Comparison of ENCODE assay signal across 23 mouse cellular contexts in genomic region chr5:119204736-119205135, GRCm38 (mm10).
DNase-seq lines count a peak whose midpoint lies in the region; ATAC-seq and TF ChIP-seq lines count a peak whose summit lies in the region.
"Had no signal": no experiment of that assay in that cellular context is flagged by ENCODE, and none has a peak within 500 bp of the region (broad histone marks: within the 10 kb centered on the region; RNA-seq: fewer than 3 reads in every experiment).

No protein-coding gene starts in this region.

- no peak overlapping the region for H3K9ac ChIP-seq in hindbrain, postnatal 0 days (replicated peaks; ENCODE audit: low read length)
- H3K9ac ChIP-seq in hindbrain, embryonic 11.5 days (ENCODE audit: low read depth, low read length), result no peak overlapping the region
- no peak overlapping the region for H3K9ac ChIP-seq in midbrain, postnatal 0 days (replicated peaks; ENCODE audit: low read length, poor library complexity, severe bottlenecking)
- no peak overlapping the region for H3K9ac ChIP-seq in midbrain, embryonic 15.5 days
- H3K9ac ChIP-seq: forebrain, embryonic 15.5 days; heart, embryonic 15.5 days; hindbrain, embryonic 14.5 days; intestine, embryonic 15.5 days had no signal

- DNase-seq in adrenal gland, postnatal 14 days, result peak; percentile 46
- no peak for DNase-seq in adrenal gland, adult 18-20 months (ENCODE audit: low spot score in 2 of 2)
- DNase-seq in hindbrain, postnatal 0 days (ENCODE audit: low spot score), result peak; percentile 51
- no peak for DNase-seq in hindbrain, embryonic 11.5 days (ENCODE audit: low spot score)
- peak; percentile 11 for DNase-seq in midbrain, postnatal 0 days (ENCODE audit: low spot score)
- DNase-seq in adrenal gland, postnatal 36 days, result peak; percentile 24 to 50
- DNase-seq: gastrocnemius, postnatal 14 days; heart, adult 2 months; heart, postnatal 36 days; kidney, adult 8-10 months; kidney, postnatal 10 days; retina, postnatal 1 day; right cerebral cortex, postnatal 25 days; spleen, adult 18-20 months had no signal

- 58% methylated on average over 2 of the region's 2 CpGs for WGBS in hindbrain, postnatal 0 days
- WGBS in hindbrain, embryonic 11.5 days, result 65% methylated on average over 2 of the region's 2 CpGs
- 76% methylated on average over 2 of the region's 2 CpGs for WGBS in midbrain, postnatal 0 days
- WGBS in midbrain, embryonic 15.5 days, result 76% methylated on average over 2 of the region's 2 CpGs

- H3K36me3 ChIP-seq in hindbrain, postnatal 0 days (ENCODE audit: insufficient read depth, low read length), result no peaks in the 10 kb centered on the region
- no peaks in the 10 kb centered on the region for H3K36me3 ChIP-seq in hindbrain, embryonic 11.5 days (ENCODE audit: control insufficient read depth, insufficient read depth, low read length)
- no peaks in the 10 kb centered on the region for H3K36me3 ChIP-seq in midbrain, postnatal 0 days (ENCODE audit: insufficient read depth, low read length)
- H3K36me3 ChIP-seq in midbrain, embryonic 15.5 days (replicated peaks), result no peaks in the 10 kb centered on the region
- H3K36me3 ChIP-seq: embryonic facial prominence, embryonic 10.5 days; forebrain, embryonic 15.5 days; heart, embryonic 15.5 days; intestine, embryonic 15.5 days; midbrain, embryonic 10.5 days had no signal

- no peak for ATAC-seq in hindbrain, postnatal 0 days
- ATAC-seq in hindbrain, embryonic 11.5 days (ENCODE audit: low FRiP score), result no peak
- no peak for ATAC-seq in midbrain, postnatal 0 days (ENCODE audit: low FRiP score)
- no peak for ATAC-seq in midbrain, embryonic 15.5 days (replicated peaks)
- ATAC-seq: CD4-positive, CD25-positive, alpha-beta regulatory T cell, adult 4 months; forebrain, embryonic 15.5 days; intestine, embryonic 15.5 days; Patski had no signal

- no peaks in the 10 kb centered on the region for H3K27me3 ChIP-seq in hindbrain, postnatal 0 days (ENCODE audit: insufficient read depth, low read length)
- H3K27me3 ChIP-seq in hindbrain, embryonic 11.5 days (ENCODE audit: control insufficient read depth, insufficient read depth, low read length), result no peaks in the 10 kb centered on the region
- no peaks in the 10 kb centered on the region for H3K27me3 ChIP-seq in midbrain, postnatal 0 days (ENCODE audit: insufficient read depth, low read length)
- H3K27me3 ChIP-seq in midbrain, embryonic 15.5 days (replicated peaks), result no peaks in the 10 kb centered on the region
- H3K27me3 ChIP-seq: forebrain, embryonic 15.5 days; heart, embryonic 15.5 days; intestine, embryonic 15.5 days; Patski had no signal

- H3K4me1 ChIP-seq in hindbrain, postnatal 0 days (ENCODE audit: insufficient read depth, low read length), result no peaks in the 10 kb centered on the region
- no peaks in the 10 kb centered on the region for H3K4me1 ChIP-seq in hindbrain, embryonic 11.5 days (replicated peaks; ENCODE audit: control insufficient read depth, insufficient read depth, low read length)
- no peaks in the 10 kb centered on the region for H3K4me1 ChIP-seq in midbrain, postnatal 0 days (ENCODE audit: insufficient read depth, low read length)
- no peaks in the 10 kb centered on the region for H3K4me1 ChIP-seq in midbrain, embryonic 15.5 days
- H3K4me1 ChIP-seq: forebrain, embryonic 15.5 days had no signal

- no peak overlapping the region for H3K27ac ChIP-seq in hindbrain, postnatal 0 days
- H3K27ac ChIP-seq in hindbrain, embryonic 11.5 days (ENCODE audit: low read depth, low read length), result no peak overlapping the region
- H3K27ac ChIP-seq in midbrain, postnatal 0 days (ENCODE audit: low read depth, low read length), result no peak overlapping the region
- H3K27ac ChIP-seq in midbrain, embryonic 15.5 days, result no peak overlapping the region
- H3K27ac ChIP-seq: embryonic facial prominence, embryonic 10.5 days; forebrain, embryonic 15.5 days; heart, adult 2 months; heart, embryonic 15.5 days; hindbrain, embryonic 14.5 days; intestine, embryonic 15.5 days; midbrain, embryonic 10.5 days had no signal

- no peak for TF ChIP-seq CTCF in hindbrain, postnatal 0 days (IDR thresholded peaks at IDR 0.05; ENCODE audit: low read depth)
- TF ChIP-seq CTCF in midbrain, postnatal 0 days (IDR thresholded peaks at IDR 0.05), result no peak

- H3K4me3 ChIP-seq in hindbrain, postnatal 0 days (ENCODE audit: low read length), result no peak overlapping the region
- H3K4me3 ChIP-seq in hindbrain, embryonic 11.5 days (ENCODE audit: low read depth, low read length), result no peak overlapping the region
- H3K4me3 ChIP-seq in midbrain, postnatal 0 days (ENCODE audit: low read depth, low read length), result no peak overlapping the region
- no peak overlapping the region for H3K4me3 ChIP-seq in midbrain, embryonic 15.5 days
- H3K4me3 ChIP-seq: embryonic facial prominence, embryonic 10.5 days; forebrain, embryonic 15.5 days; heart, adult 2 months; heart, embryonic 15.5 days; intestine, embryonic 15.5 days; midbrain, embryonic 10.5 days had no signal

- no peak overlapping the region for H3K4me2 ChIP-seq in hindbrain, postnatal 0 days (ENCODE audit: low read depth, low read length)
- H3K4me2 ChIP-seq in hindbrain, embryonic 11.5 days (replicated peaks; ENCODE audit: low read depth, low read length), result no peak overlapping the region
- H3K4me2 ChIP-seq in midbrain, postnatal 0 days (ENCODE audit: low read depth, low read length, poor library complexity, severe bottlenecking), result no peak overlapping the region
- H3K4me2 ChIP-seq in midbrain, embryonic 15.5 days, result no peak overlapping the region
- H3K4me2 ChIP-seq: forebrain, embryonic 15.5 days; heart, embryonic 15.5 days; hindbrain, embryonic 14.5 days; intestine, embryonic 15.5 days had no signal

- H3K9me3 ChIP-seq in hindbrain, postnatal 0 days (ENCODE audit: low read length), result no peaks in the 10 kb centered on the region
- no peaks in the 10 kb centered on the region; the same call in 1 of the 2 replicates for H3K9me3 ChIP-seq in hindbrain, embryonic 11.5 days (ENCODE audit: control insufficient read depth, low read length)
- no peaks in the 10 kb centered on the region for H3K9me3 ChIP-seq in midbrain, postnatal 0 days (ENCODE audit: low read length)
- H3K9me3 ChIP-seq in midbrain, embryonic 15.5 days, result no peaks in the 10 kb centered on the region
- H3K9me3 ChIP-seq: forebrain, embryonic 15.5 days; heart, embryonic 15.5 days; intestine, embryonic 15.5 days had no signal

Comparison
In these comparisons a context has a peak if more than half of its experiments do, and no peak if none do; other contexts are left out.
1. DNase-seq: peak in adrenal gland, postnatal 14 days (single experiment), hindbrain, postnatal 0 days (single experiment), midbrain, postnatal 0 days (single experiment) and adrenal gland, postnatal 36 days (2 of 2); none in adrenal gland, adult 18-20 months (0 of 2) and hindbrain, embryonic 11.5 days (single experiment).